Mouse (Mus musculus): Measurements from ENCODE around the gene LTO1. TPM values are rescaled to one million over a fixed set of nuclear protein-coding genes. Genes with fewer than 3 reads are reported as not detected.

The LTO1 gene
- polyA plus RNA-seq, 1 experiment = 44.2 TPM

- DNase-seq (ENCODE audit: extremely low spot score in 1 of 2, low spot score in 1 of 2) = no peak
These were observed 23.9 kb downstream of the LTO1 start for GRCm38 (mm10) chr7:144938661-144939343.

GRCm38 (mm10) chr7:144939344-144940002 is 24.6 kb downstream of the LTO1 start, which contains the start of gene Ccnd1:
Ccnd1 (minus strand) TSS chr7:144939925.
- DNase-seq (ENCODE audit: extremely low spot score in 1 of 2, low spot score in 1 of 2) = peak in 1 of 2 experiments; percentile 62

GRCm38 (mm10) chr7:144940003-144940571 is 25.2 kb downstream of the LTO1 start:
- DNase-seq (ENCODE audit: extremely low spot score in 1 of 2, low spot score in 1 of 2) = no peak

GRCm38 (mm10) chr7:144940585-144940984 is 25.7 kb downstream of the LTO1 start:
- no peak for DNase-seq (ENCODE audit: extremely low spot score in 1 of 2, low spot score in 1 of 2)

- DNase-seq (ENCODE audit: extremely low spot score in 1 of 2, low spot score in 1 of 2) = peak in 1 of 2 experiments; percentile 74
These were observed 26.4 kb downstream of the LTO1 start for GRCm38 (mm10) chr7:144941242-144941831.

- DNase-seq (ENCODE audit: extremely low spot score in 1 of 2, low spot score in 1 of 2) = no peak
These were observed 27.3 kb downstream of the LTO1 start for GRCm38 (mm10) chr7:144942071-144942743.

GRCm38 (mm10) chr7:144942744-144943135 is 27.8 kb downstream of the LTO1 start:
- no peak for DNase-seq (ENCODE audit: extremely low spot score in 1 of 2, low spot score in 1 of 2)

- DNase-seq (ENCODE audit: extremely low spot score in 1 of 2, low spot score in 1 of 2) = peak in 1 of 2 experiments; percentile 70
These were observed 28.4 kb downstream of the LTO1 start for GRCm38 (mm10) chr7:144943254-144943653.

- DNase-seq (ENCODE audit: extremely low spot score in 1 of 2, low spot score in 1 of 2) = no peak
These were observed 43.9 kb downstream of the LTO1 start for GRCm38 (mm10) chr7:144958509-144959395.

GRCm38 (mm10) chr7:144963911-144964310 is 49.0 kb downstream of the LTO1 start:
- DNase-seq (ENCODE audit: extremely low spot score in 1 of 2, low spot score in 1 of 2) = no peak

- no peak for DNase-seq (ENCODE audit: extremely low spot score in 1 of 2, low spot score in 1 of 2)
These were observed 49.4 kb downstream of the LTO1 start for GRCm38 (mm10) chr7:144964316-144964715.

- no peak for DNase-seq (ENCODE audit: extremely low spot score in 1 of 2, low spot score in 1 of 2)
These were observed 51.0 kb downstream of the LTO1 start for GRCm38 (mm10) chr7:144965893-144966292.

- no peak for DNase-seq (ENCODE audit: extremely low spot score in 1 of 2, low spot score in 1 of 2)
These were observed 56.3 kb downstream of the LTO1 start for GRCm38 (mm10) chr7:144970997-144971768.

GRCm38 (mm10) chr7:144971769-144972168 is 56.9 kb downstream of the LTO1 start:
- no peak for DNase-seq (ENCODE audit: extremely low spot score in 1 of 2, low spot score in 1 of 2)

- no peak for DNase-seq (ENCODE audit: extremely low spot score in 1 of 2, low spot score in 1 of 2)
These were observed 58.6 kb downstream of the LTO1 start for GRCm38 (mm10) chr7:144973461-144973860.

- DNase-seq (ENCODE audit: extremely low spot score in 1 of 2, low spot score in 1 of 2) = no peak
These were observed 62.2 kb downstream of the LTO1 start for GRCm38 (mm10) chr7:144977121-144977520.

GRCm38 (mm10) chr7:144979814-144980213 is 64.9 kb downstream of the LTO1 start:
- no peak for DNase-seq (ENCODE audit: extremely low spot score in 1 of 2, low spot score in 1 of 2)
